31 mouse cellular contexts compared by ENCODE assay signal in genomic region chr10:34150454-34150853, GRCm38 (mm10). TPM values are rescaled to one million over a fixed set of nuclear protein-coding genes. Genes with fewer than 3 reads are reported as not detected.
A peak's percentile ranks its signal among the peaks of the same experiment; 100 is the strongest.
DNase-seq lines count a peak whose midpoint lies in the region; ATAC-seq and TF ChIP-seq lines count a peak whose summit lies in the region.
"Had no signal": no experiment of that assay in that cellular context is flagged by ENCODE, and none has a peak within 500 bp of the region (broad histone marks: within the 10 kb centered on the region; RNA-seq: fewer than 3 reads in every experiment).

No protein-coding gene starts in this region.

- no peaks in the 10 kb centered on the region for H3K9me3 ChIP-seq in hindbrain, embryonic 11.5 days (ENCODE audit: control insufficient read depth, low read length)
- H3K9me3 ChIP-seq in hindbrain, embryonic 16.5 days (ENCODE audit: control insufficient read depth, low read length), result no peaks in the 10 kb centered on the region
- H3K9me3 ChIP-seq in limb, embryonic 12.5 days, result no peaks in the 10 kb centered on the region
- H3K9me3 ChIP-seq in limb, embryonic 10.5 days (replicated peaks), result no peaks in the 10 kb centered on the region
- H3K9me3 ChIP-seq in heart, embryonic 10.5 days, result no peaks in the 10 kb centered on the region
- H3K9me3 ChIP-seq: embryonic facial prominence, embryonic 15.5 days; forebrain, embryonic 13.5 days; G1E; hindbrain, embryonic 10.5 days; intestine, embryonic 15.5 days had no signal

- no peaks in the 10 kb centered on the region for H3K27me3 ChIP-seq in hindbrain, embryonic 11.5 days (ENCODE audit: control insufficient read depth, insufficient read depth, low read length)
- no peaks in the 10 kb centered on the region for H3K27me3 ChIP-seq in hindbrain, embryonic 16.5 days (replicated peaks; ENCODE audit: control insufficient read depth, insufficient read depth, low read length)
- no peaks in the 10 kb centered on the region for H3K27me3 ChIP-seq in limb, embryonic 12.5 days
- H3K27me3 ChIP-seq in limb, embryonic 10.5 days (ENCODE audit: low read depth, poor library complexity, severe bottlenecking), result no peaks in the 10 kb centered on the region
- no peaks in the 10 kb centered on the region for H3K27me3 ChIP-seq in cerebellum, adult 2 months (ENCODE audit: control insufficient read depth, insufficient read depth, low read length)
- H3K27me3 ChIP-seq in heart, embryonic 10.5 days (ENCODE audit: insufficient read depth, poor library complexity, severe bottlenecking), result no peaks in the 10 kb centered on the region
- H3K27me3 ChIP-seq: embryonic facial prominence, embryonic 15.5 days; forebrain, embryonic 13.5 days; intestine, embryonic 15.5 days had no signal

- H3K4me3 ChIP-seq in hindbrain, embryonic 11.5 days (ENCODE audit: low read depth, low read length), result no peak overlapping the region
- H3K4me3 ChIP-seq in hindbrain, embryonic 16.5 days (ENCODE audit: low read length), result no peak overlapping the region
- no peak overlapping the region for H3K4me3 ChIP-seq in limb, embryonic 12.5 days (replicated peaks)
- H3K4me3 ChIP-seq in limb, embryonic 10.5 days, result no peak overlapping the region
- no peak overlapping the region for H3K4me3 ChIP-seq in embryonic fibroblast, embryonic 13.5 days (ENCODE audit: insufficient read depth, low read length)
- no peak overlapping the region for H3K4me3 ChIP-seq in cerebellum, adult 2 months (replicated peaks; ENCODE audit: insufficient read depth, low read depth, low read length)
- H3K4me3 ChIP-seq in heart, embryonic 10.5 days, result no peak overlapping the region
- H3K4me3 ChIP-seq: embryonic facial prominence, embryonic 15.5 days; forebrain, embryonic 13.5 days; heart, adult 2 months; hindbrain, embryonic 10.5 days; intestine, embryonic 15.5 days had no signal

- no peaks in the 10 kb centered on the region for H3K4me1 ChIP-seq in hindbrain, embryonic 11.5 days (replicated peaks; ENCODE audit: control insufficient read depth, insufficient read depth, low read length)
- H3K4me1 ChIP-seq in hindbrain, embryonic 16.5 days (ENCODE audit: control insufficient read depth, insufficient read depth, low read depth, low read length), result no peaks in the 10 kb centered on the region
- peaks cover 6% of the 10 kb centered on the region; the same call in 1 of the 2 replicates for H3K4me1 ChIP-seq in limb, embryonic 12.5 days (replicated peaks)
- H3K4me1 ChIP-seq in limb, embryonic 10.5 days, result peaks cover 12% of the 10 kb centered on the region; the same call in 1 of the 2 replicates
- H3K4me1 ChIP-seq in embryonic fibroblast, embryonic 13.5 days (ENCODE audit: control insufficient read depth, insufficient read depth, low read length), result peaks cover 4% of the 10 kb centered on the region; the same call in 1 of the 2 replicates
- H3K4me1 ChIP-seq in cerebellum, adult 2 months (ENCODE audit: control insufficient read depth, insufficient read depth, low read length), result no peaks in the 10 kb centered on the region
- H3K4me1 ChIP-seq in heart, embryonic 10.5 days, result no peaks in the 10 kb centered on the region
- H3K4me1 ChIP-seq: embryonic facial prominence, embryonic 15.5 days; hindbrain, embryonic 10.5 days; intestine, embryonic 15.5 days had no signal

- peak; percentile 12 for DNase-seq in hindbrain, embryonic 11.5 days (ENCODE audit: low spot score)
- no peak for DNase-seq in limb, embryonic 10.5 days (ENCODE audit: low spot score)
- DNase-seq in cerebellum, adult 2 months, result no peak
- DNase-seq in cerebellum, adult 9-11 months, result no peak
- no peak for DNase-seq in heart, embryonic 10.5 days (ENCODE audit: low spot score)
- DNase-seq: adrenal gland, adult 8-10 months; cerebellum, adult 8-10 months; cerebellum, postnatal 36 days; gastrocnemius, postnatal 25 days; heart, adult 2 months; heart, postnatal 14 days; kidney, adult 8-10 months; liver; lung, adult 2 months; lung, postnatal 10 days; midbrain, embryonic 14.5 days; retina, postnatal 1 day; right cerebral cortex, postnatal 25 days; spleen, adult 18-20 months; thymus, postnatal 14 days had no signal

- no peak overlapping the region for H3K4me2 ChIP-seq in hindbrain, embryonic 11.5 days (replicated peaks; ENCODE audit: low read depth, low read length)
- H3K4me2 ChIP-seq in hindbrain, embryonic 16.5 days (ENCODE audit: low read length), result no peak overlapping the region
- no peak overlapping the region for H3K4me2 ChIP-seq in limb, embryonic 12.5 days
- H3K4me2 ChIP-seq: embryonic facial prominence, embryonic 15.5 days; forebrain, embryonic 13.5 days; intestine, embryonic 15.5 days had no signal

- ATAC-seq in hindbrain, embryonic 11.5 days (ENCODE audit: low FRiP score), result no peak
- ATAC-seq in hindbrain, embryonic 16.5 days, result no peak
- ATAC-seq in limb, embryonic 12.5 days (ENCODE audit: insufficient number of reproducible peaks, insufficient read depth, low FRiP score, low TSS enrichment, low read depth), result no peak
- ATAC-seq: forebrain, embryonic 13.5 days; hindbrain, postnatal 0 days; intestine, embryonic 15.5 days had no signal

- 49% methylated on average over 6 of the region's 6 CpGs for WGBS in hindbrain, embryonic 11.5 days
- WGBS in hindbrain, embryonic 16.5 days, result 59% methylated on average over 6 of the region's 6 CpGs
- WGBS in limb, embryonic 12.5 days, result 58% methylated on average over 6 of the region's 6 CpGs
- 70% methylated on average over 6 of the region's 6 CpGs for WGBS in limb, embryonic 10.5 days
- WGBS in cerebellum, adult 2 months, result 81% methylated on average over 6 of the region's 6 CpGs
- 82% methylated on average over 6 of the region's 6 CpGs for WGBS in heart, embryonic 10.5 days

- no peaks in the 10 kb centered on the region for H3K36me3 ChIP-seq in hindbrain, embryonic 11.5 days (ENCODE audit: control insufficient read depth, insufficient read depth, low read length)
- peaks cover 4% of the 10 kb centered on the region; the same call in 1 of the 2 replicates for H3K36me3 ChIP-seq in hindbrain, embryonic 16.5 days (ENCODE audit: control insufficient read depth, insufficient read depth, low read length)
- peaks cover 24% of the 10 kb centered on the region for H3K36me3 ChIP-seq in limb, embryonic 12.5 days
- peaks cover 25% of the 10 kb centered on the region for H3K36me3 ChIP-seq in limb, embryonic 10.5 days
- peaks cover 12% of the 10 kb centered on the region; the same call in 1 of the 2 replicates for H3K36me3 ChIP-seq in heart, embryonic 10.5 days
- H3K36me3 ChIP-seq: G1E; intestine, embryonic 15.5 days had no signal

- no peak for TF ChIP-seq CTCF in embryonic fibroblast, embryonic 13.5 days (IDR thresholded peaks at IDR 0.05; ENCODE audit: borderline replicate concordance, insufficient read depth, low read length)
- no peak for TF ChIP-seq CTCF in cerebellum, adult 2 months (IDR thresholded peaks at IDR 0.05; ENCODE audit: borderline replicate concordance, insufficient read depth, low read depth, low read length)

- TF ChIP-seq POLR2A in embryonic fibroblast, embryonic 13.5 days (IDR thresholded peaks at IDR 0.05; ENCODE audit: low read depth, low read length), result no peak
- no peak for TF ChIP-seq POLR2A in cerebellum, adult 2 months (IDR thresholded peaks at IDR 0.05; ENCODE audit: borderline replicate concordance, insufficient read depth, low read length)

- H3K27ac ChIP-seq in hindbrain, embryonic 11.5 days (ENCODE audit: low read depth, low read length), result no peak overlapping the region
- H3K27ac ChIP-seq in hindbrain, embryonic 16.5 days (ENCODE audit: low read depth, low read length), result no peak overlapping the region
- peak overlapping the region; percentile 62; the same call in 1 of the 2 replicates for H3K27ac ChIP-seq in limb, embryonic 12.5 days
- no peak overlapping the region for H3K27ac ChIP-seq in limb, embryonic 10.5 days
- H3K27ac ChIP-seq in embryonic fibroblast, embryonic 13.5 days (ENCODE audit: insufficient read depth, low read length), result peak overlapping the region; percentile 64
- H3K27ac ChIP-seq in cerebellum, adult 2 months (ENCODE audit: insufficient read depth, low read length), result no peak overlapping the region
- no peak overlapping the region for H3K27ac ChIP-seq in heart, embryonic 10.5 days
- H3K27ac ChIP-seq: embryonic facial prominence, embryonic 15.5 days; forebrain, embryonic 13.5 days; heart, adult 2 months; hindbrain, embryonic 10.5 days; hindbrain, postnatal 0 days; intestine, embryonic 15.5 days; liver, embryonic 14.5 days; macrophage had no signal

- no peak overlapping the region for H3K9ac ChIP-seq in hindbrain, embryonic 11.5 days (ENCODE audit: low read depth, low read length)
- H3K9ac ChIP-seq in hindbrain, embryonic 16.5 days (ENCODE audit: low read depth, low read length), result no peak overlapping the region
- H3K9ac ChIP-seq in limb, embryonic 12.5 days (replicated peaks), result no peak overlapping the region
- H3K9ac ChIP-seq: embryonic facial prominence, embryonic 15.5 days; forebrain, embryonic 13.5 days; intestine, embryonic 15.5 days; liver, embryonic 14.5 days had no signal

RNA-seq across cellular contexts. Expression of gene Calhm6, which starts 22.7 kb away (rescaled TPM):
- 0.40 and 0.42 TPM in 2 replicates for polyA plus RNA-seq in hindbrain, embryonic 11.5 days (2014; fragmentation: Nextera tagmentation; extraction: Ambion mirVana)
- 0.76 and 0.79 TPM in 2 replicates for polyA plus RNA-seq in hindbrain, embryonic 16.5 days (2015; fragmentation: Nextera tagmentation; extraction: Ambion mirVana)
- polyA plus RNA-seq in limb, embryonic 12.5 days (2016; fragmentation: Nextera tagmentation; extraction: Ambion mirVana), result 1.2 and 1.3 TPM in 2 replicates
- 0.69 and 0.95 TPM in 2 replicates for polyA plus RNA-seq in limb, embryonic 10.5 days (2016; fragmentation: Nextera tagmentation; extraction: Ambion mirVana)
- not detected in 2 replicates for polyA plus RNA-seq in embryonic fibroblast, embryonic 13.5 days (2011; ENCODE audit: insufficient read length, low read depth, missing spikeins)
- polyA plus RNA-seq in cerebellum, adult 2 months (2012; rRNA removed), result 0.22 and 0.34 TPM in 2 replicates
- 0.48 and 0.88 TPM in 2 replicates for polyA plus RNA-seq in heart, embryonic 10.5 days (2016; fragmentation: Nextera tagmentation; extraction: Ambion mirVana)
- polyA plus RNA-seq: G1E had no signal

RNA-seq across cellular contexts. Expression of gene Calhm5, which starts 54.1 kb away (rescaled TPM):
- polyA plus RNA-seq in hindbrain, embryonic 11.5 days (2014; fragmentation: Nextera tagmentation; extraction: Ambion mirVana), result 0.03 and 0.15 TPM in 2 replicates
- 1.0 and 1.1 TPM in 2 replicates for polyA plus RNA-seq in hindbrain, embryonic 16.5 days (2015; fragmentation: Nextera tagmentation; extraction: Ambion mirVana)
- 0.06 and 0.15 TPM in 2 replicates for polyA plus RNA-seq in limb, embryonic 12.5 days (2016; fragmentation: Nextera tagmentation; extraction: Ambion mirVana)
- 0.04 and 0.05 TPM in 2 replicates for polyA plus RNA-seq in limb, embryonic 10.5 days (2016; fragmentation: Nextera tagmentation; extraction: Ambion mirVana)
- 2.0 and 2.7 TPM in 2 replicates for polyA plus RNA-seq in embryonic fibroblast, embryonic 13.5 days (2011; ENCODE audit: insufficient read length, low read depth, missing spikeins)
- 0.49 and 0.52 TPM in 2 replicates for polyA plus RNA-seq in cerebellum, adult 2 months (2012; rRNA removed)
- 0.70 and 0.95 TPM in 2 replicates for polyA plus RNA-seq in heart, embryonic 10.5 days (2016; fragmentation: Nextera tagmentation; extraction: Ambion mirVana)
- polyA plus RNA-seq: G1E had no signal

RNA-seq across cellular contexts. Expression of gene Dse, which starts 57.1 kb away (rescaled TPM):
- polyA plus RNA-seq in hindbrain, embryonic 11.5 days (2014; fragmentation: Nextera tagmentation; extraction: Ambion mirVana), result 22.2 and 25.6 TPM in 2 replicates
- polyA plus RNA-seq in hindbrain, embryonic 16.5 days (2015; fragmentation: Nextera tagmentation; extraction: Ambion mirVana), result 6.1 and 9.1 TPM in 2 replicates
- polyA plus RNA-seq in limb, embryonic 12.5 days (2016; fragmentation: Nextera tagmentation; extraction: Ambion mirVana), result 39.0 and 42.7 TPM in 2 replicates
- 26.7 and 35.2 TPM in 2 replicates for polyA plus RNA-seq in limb, embryonic 10.5 days (2016; fragmentation: Nextera tagmentation; extraction: Ambion mirVana)
- polyA plus RNA-seq in embryonic fibroblast, embryonic 13.5 days (2011; ENCODE audit: insufficient read length, low read depth, missing spikeins), result 77.3 and 81.1 TPM in 2 replicates
- polyA plus RNA-seq in cerebellum, adult 2 months (2012; rRNA removed), result 1.6 and 1.7 TPM in 2 replicates
- 20.9 and 22.8 TPM in 2 replicates for polyA plus RNA-seq in heart, embryonic 10.5 days (2016; fragmentation: Nextera tagmentation; extraction: Ambion mirVana)
- polyA plus RNA-seq: G1E had no signal

Comparison
In these comparisons a context has a peak if more than half of its experiments do, and no peak if none do; other contexts are left out.
1. H3K27ac ChIP-seq: peak in limb, embryonic 12.5 days (single experiment) and embryonic fibroblast, embryonic 13.5 days (single experiment); none in hindbrain, embryonic 11.5 days (single experiment), hindbrain, embryonic 16.5 days (single experiment), limb, embryonic 10.5 days (single experiment), cerebellum, adult 2 months (single experiment) and heart, embryonic 10.5 days (single experiment).